Mouse (Mus musculus): ENCODE measurements around the gene Mospd3.

DNA sequence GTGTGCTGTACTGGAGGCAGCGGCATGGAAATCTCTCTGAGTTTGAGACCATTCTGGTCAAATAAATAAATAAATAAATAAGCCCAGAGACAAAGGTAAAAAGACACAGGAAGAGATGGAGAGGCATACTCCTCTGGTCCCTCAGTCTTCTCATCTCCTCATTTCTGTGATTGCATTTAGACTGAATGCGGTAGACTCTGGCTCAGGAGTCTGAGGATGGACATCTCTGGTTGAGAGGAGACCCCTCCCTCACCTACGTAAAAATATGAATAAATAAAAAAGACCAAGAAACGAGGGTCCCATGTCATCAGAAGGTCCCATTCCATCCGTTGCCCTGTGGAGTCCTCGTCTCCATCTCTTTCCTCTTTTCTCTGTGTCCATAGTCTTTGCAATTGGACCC lies 47.9 kb downstream of the Mospd3 start:
- no peak for TF ChIP-seq EP300 (IDR thresholded peaks at IDR 0.05)
- no peak for TF ChIP-seq CTCF (IDR thresholded peaks at IDR 0.05)
